Mouse (Mus musculus): Measurements from ENCODE around the gene Edar. TPM values are rescaled to one million over a fixed set of nuclear protein-coding genes. Genes with fewer than 3 reads are reported as not detected.
"Not testable (repeated sequence)": the region's sequence is repeated elsewhere in the genome, so short reads cannot be mapped to it uniquely, and the experiment has no call there.

Edar gene
- total RNA-seq (2022): under 1 TPM; 0.34 to 0.78 (median 0.43) TPM

- peak; percentile 18 to 53 for DNase-seq (ENCODE audit: low spot score in 2 of 2)
Measured at GRCm38 (mm10) chr10:58675533-58675932, at the start of gene Edar. Gene Edar, minus strand, starts transcription at chr10:58675654.

GRCm38 (mm10) chr10:58718110-58718509 lies 42.7 kb upstream of the Edar start, which contains the start of gene Gm17542:
Gene Gm17542, minus strand, starts transcription at chr10:58718210.
- not testable (repeated sequence) for DNase-seq (ENCODE audit: low spot score in 2 of 2)

- no peak for DNase-seq (ENCODE audit: low spot score in 2 of 2)
Measured at GRCm38 (mm10) chr10:58714789-58715148, 39.3 kb upstream of the Edar start.

DNA sequence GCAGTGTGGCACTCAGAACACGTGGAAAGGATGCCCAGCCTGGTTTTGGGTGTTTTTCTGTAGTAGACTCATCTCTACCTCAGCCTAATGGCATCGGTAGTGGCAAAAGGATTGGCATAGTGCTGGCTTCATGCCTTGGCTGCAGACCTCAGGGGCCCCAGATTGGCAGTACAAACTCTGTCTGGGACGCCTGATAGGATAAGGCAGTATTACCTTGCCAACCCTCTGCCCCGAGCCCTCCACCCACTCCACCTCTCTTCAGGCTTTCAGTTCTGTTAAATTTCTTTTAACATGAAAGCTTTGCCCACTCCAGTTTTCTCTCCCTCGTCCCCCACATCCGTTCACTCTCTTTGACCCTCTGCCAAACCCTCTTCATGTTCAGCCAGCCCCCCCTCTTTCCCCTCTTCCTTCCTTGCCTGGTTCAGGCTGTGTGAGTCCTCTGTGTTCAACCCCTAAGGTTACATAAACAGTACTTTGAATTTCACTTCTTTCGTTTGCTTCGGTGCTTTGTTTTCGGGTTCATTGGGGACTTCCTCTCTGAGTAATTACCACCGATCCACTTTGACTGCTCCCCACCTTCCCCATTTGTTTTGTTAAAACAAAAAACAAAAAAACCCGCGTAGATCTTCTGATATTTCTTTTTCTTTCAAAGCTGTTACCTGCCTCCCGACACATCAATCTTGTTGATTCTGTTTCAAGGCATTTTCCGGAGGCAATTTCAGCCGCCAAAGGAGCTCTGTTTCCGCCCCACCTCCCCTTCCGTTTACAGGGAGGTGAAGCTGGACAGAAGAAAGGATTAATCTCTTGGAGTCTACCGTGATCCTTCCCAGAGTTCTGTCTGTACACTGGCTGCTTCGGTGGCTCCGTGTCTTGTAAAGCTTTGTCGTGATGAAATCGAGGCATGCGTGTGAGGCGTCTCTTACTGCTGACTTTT lies 38.7 kb upstream of the Edar start:
- DNase-seq (ENCODE audit: low spot score in 2 of 2): peak in 1 of 2 experiments; percentile 5

DNA sequence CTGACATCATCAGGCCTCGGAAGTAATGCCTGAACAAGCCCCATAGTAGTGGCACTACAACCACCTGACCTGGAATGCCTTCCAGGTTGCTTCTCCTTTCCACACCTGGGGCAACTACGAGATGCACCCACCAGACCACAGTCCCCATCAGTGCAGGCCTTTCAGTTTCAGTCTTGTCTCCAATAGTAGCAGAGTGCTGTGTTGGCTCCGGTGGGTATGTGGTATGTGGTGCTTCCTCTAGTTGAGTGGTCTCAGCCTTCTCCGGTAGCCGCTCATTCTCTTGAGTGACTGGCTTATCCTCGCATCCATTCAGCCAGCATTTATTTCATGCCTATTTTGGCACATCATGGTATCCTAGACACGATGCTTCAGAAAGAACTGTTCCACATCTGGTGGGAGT lies 37.8 kb upstream of the Edar start:
- no peak for DNase-seq (ENCODE audit: low spot score in 2 of 2)

- DNase-seq (ENCODE audit: low spot score in 2 of 2): no peak
Measured at GRCm38 (mm10) chr10:58709021-58709420, 33.6 kb upstream of the Edar start.

DNA sequence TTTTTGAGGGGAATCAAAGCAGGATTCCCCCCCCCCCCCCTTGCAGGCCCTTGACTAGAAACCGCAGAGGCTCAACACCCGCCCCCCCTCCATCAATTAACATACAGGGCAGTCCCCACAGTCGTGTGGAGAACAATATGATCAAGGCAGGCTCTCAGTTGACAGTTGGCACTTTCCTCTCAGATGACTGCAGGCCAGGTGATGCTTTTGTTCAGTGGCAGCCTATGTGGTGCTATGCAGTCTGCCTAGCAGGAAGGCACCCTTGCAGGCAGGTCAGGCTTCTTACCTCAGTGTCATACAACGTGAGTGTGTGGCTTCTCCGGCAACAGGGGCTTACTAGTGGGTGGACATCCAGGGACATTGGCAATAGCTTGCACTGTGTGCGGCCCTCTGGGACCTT lies 25.1 kb upstream of the Edar start:
- no peak for DNase-seq (ENCODE audit: low spot score in 2 of 2)

DNA sequence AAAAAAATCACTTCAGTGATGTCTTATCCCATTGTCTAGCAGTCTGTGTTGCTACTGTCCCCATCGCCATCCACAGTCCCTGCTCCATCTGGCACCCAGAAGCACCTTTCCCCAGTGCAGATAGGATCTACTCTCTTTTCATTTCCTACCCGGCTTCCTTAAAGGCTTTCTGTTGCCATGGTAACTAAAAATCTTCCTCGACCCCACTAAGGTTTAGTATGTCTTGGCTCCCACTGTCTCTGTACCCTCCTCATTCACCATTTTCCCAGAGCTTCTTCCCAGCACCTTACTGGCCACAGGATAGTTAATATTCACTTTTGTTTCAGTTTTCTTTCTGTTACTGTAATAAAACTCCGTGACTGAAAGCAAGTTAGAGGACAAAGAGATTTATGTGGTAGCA lies 24.7 kb upstream of the Edar start:
- DNase-seq (ENCODE audit: low spot score in 2 of 2): no peak

DNA sequence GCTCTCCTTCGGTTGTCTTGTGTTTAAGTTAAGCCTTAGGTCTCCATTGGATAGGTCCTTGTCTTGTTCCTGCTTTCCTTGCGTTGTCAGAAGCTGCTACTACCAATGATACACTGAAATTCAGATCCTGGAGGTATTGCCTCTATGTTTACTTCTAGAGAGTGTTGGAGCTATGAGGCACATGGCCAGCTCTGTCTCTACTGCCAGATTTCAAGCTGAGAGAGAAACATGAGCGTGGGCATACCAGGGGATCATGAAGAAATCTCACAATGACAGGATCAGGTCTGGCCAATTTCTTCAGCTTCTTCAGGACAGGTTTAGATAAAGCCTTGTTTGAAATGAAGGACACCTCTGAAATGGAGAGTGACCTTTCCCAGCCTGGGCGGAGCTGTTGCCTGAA lies 23.5 kb upstream of the Edar start:
- no peak for DNase-seq (ENCODE audit: low spot score in 2 of 2)

- no peak for DNase-seq (ENCODE audit: low spot score in 2 of 2)
Measured at GRCm38 (mm10) chr10:58691051-58691450, 15.6 kb upstream of the Edar start.

- no peak for DNase-seq (ENCODE audit: low spot score in 2 of 2)
Measured at GRCm38 (mm10) chr10:58679298-58679697, 3.8 kb upstream of the Edar start.

- DNase-seq (ENCODE audit: low spot score in 2 of 2): peak; percentile 37 to 83
Measured at GRCm38 (mm10) chr10:58673278-58674061, 2.0 kb downstream of the Edar start.

- no peak for DNase-seq (ENCODE audit: low spot score in 2 of 2)
Measured at GRCm38 (mm10) chr10:58672557-58673277, 2.7 kb downstream of the Edar start.

GRCm38 (mm10) chr10:58663868-58664267 lies 11.6 kb downstream of the Edar start:
- DNase-seq (ENCODE audit: low spot score in 2 of 2): no peak

DNA sequence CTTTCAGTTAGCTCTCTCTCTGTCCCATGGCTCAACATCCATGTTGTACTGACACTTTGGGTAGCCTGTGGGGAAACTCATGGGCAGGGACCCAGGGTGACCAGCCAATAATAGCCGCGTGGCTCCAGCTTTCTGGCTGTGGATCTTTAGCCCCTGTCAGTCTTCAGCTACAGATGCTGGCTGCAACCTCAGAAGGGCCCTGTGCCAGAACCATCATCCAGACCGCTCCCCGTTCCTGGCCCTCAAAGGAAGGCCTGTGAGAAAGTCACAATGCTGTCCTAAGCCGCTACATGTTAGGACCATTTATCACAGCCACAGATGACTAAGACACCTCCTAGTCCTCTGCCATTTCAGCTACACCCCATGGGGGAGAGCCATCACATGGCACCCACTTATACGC lies 12.0 kb downstream of the Edar start:
- DNase-seq (ENCODE audit: low spot score in 2 of 2): no peak

DNA sequence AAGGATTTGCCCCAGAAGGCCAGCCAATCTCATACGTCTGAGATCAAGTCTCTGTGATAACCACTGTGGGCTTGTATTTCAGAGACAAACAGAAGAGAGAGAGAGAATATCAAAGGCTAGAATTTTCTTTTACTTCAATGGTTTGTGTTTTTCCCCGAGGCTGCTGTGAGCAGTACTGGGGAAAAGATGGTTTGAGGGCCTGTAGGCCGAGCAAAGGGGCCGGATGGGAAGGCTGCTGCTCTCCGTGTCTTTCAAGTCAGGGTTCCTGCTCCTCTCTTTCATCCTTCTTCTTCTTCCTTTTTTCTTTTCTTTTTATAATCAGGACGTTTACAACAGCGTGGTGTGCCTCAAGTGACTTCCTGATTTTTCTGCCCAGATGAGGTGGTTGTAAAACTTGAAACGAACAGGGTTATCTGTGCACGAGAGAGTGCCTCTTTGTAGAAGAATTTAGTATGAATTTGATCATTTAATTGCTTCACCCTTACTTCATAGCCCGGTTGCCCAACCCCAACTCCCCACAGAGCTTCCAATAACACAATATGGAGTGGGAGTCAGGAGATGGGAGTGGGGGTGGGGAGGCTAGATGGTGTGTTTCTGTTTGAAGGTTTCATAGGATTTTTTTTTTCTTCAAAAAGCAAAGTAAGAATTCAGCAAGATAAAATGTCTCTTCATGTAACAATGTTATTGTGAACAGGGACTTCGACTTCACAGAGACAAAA lies 16.0 kb downstream of the Edar start:
- DNase-seq (ENCODE audit: low spot score in 2 of 2): no peak

DNA sequence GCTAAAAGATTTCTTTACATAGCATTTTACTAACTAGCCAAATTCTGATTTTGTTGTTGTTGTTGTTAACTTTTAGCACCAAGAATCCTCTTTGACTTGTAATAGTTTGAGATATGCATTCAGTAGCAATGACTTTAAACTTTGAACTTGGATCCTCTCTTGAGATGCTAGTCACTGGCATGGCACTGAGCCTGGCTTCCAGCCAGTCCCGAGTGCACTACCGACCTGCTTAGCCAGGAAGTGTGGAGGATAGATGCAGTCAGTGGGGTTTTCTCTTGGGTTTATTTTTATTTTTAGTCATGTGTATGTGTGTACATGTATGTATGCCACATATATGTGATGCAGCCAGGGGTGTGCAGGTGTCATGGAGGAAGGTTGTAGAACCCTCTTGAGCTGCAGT lies 17.7 kb downstream of the Edar start:
- DNase-seq (ENCODE audit: low spot score in 2 of 2): no peak

GRCm38 (mm10) chr10:58653679-58654078 lies 21.8 kb downstream of the Edar start:
- DNase-seq (ENCODE audit: low spot score in 2 of 2): no peak

- no peak for DNase-seq (ENCODE audit: low spot score in 2 of 2)
Measured at GRCm38 (mm10) chr10:58652418-58653394, 22.7 kb downstream of the Edar start.

DNA sequence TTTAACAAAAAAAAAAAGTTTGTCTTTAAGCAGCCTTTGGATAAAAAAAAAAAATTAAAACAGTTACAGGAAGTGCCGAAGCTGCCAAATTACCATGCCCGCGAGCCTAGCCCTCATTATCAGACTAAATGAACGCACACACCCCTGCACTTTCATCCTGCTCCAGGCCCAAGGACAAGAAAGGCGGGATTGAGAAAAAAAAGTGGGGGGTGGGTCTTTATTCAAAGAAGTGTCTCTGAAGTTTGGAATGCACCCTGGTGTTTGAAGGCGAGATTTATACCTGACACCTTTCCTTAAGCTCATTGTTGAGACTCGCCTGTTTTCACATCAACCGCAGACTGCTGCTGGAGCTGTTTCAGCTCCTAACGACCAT lies 23.4 kb downstream of the Edar start:
- DNase-seq (ENCODE audit: low spot score in 2 of 2): no peak

Data from left cerebral cortex, adult 8-10 months (tissue).